7 mouse cellular contexts compared by ENCODE assay signal in the genomic region with DNA sequence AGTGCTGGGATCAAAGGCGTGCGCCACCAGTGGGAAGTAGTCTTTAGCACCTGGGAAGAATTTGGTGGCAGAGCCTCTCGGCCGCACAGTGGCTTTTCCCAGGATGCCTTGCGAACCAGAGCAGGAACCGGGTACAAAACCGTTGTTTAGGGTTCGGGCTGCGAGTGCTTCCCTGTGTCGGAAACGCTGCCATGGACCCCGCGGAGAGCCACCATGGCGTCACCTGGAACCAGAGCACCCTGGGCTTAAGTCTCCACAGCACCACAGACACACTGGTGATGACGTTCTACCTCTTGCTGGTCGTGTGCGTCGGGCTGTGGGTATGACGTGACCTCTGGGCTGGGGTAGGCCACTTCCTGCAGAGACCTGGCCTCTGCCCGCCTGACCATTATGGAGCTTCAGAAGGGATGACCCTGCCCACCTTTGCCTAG. TPM values are rescaled to one million over a fixed set of nuclear protein-coding genes. Genes with fewer than 3 reads are reported as not detected.
A peak's percentile ranks its signal among the peaks of the same experiment; 100 is the strongest.
DNase-seq lines count a peak whose midpoint lies in the region; ATAC-seq and TF ChIP-seq lines count a peak whose summit lies in the region.

A gene (plus strand): TSS at position 134 of the 431 bp plus-strand sequence.

- H3K27me3 ChIP-seq in CH12.LX (replicated peaks): no peaks in the 10 kb centered on the region
- no peaks in the 10 kb centered on the region for H3K27me3 ChIP-seq in midbrain, embryonic 14.5 days (ENCODE audit: control insufficient read depth, insufficient read depth, low read length)

- no peaks in the 10 kb centered on the region for H3K36me3 ChIP-seq in CH12.LX (replicated peaks in 1 of 2; ENCODE audit: control insufficient read depth in 1 of 2, insufficient read depth in 1 of 2, low read length in 1 of 2)
- H3K36me3 ChIP-seq in midbrain, embryonic 14.5 days (ENCODE audit: control insufficient read depth, insufficient read depth, low read length): no peaks in the 10 kb centered on the region

- DNase-seq in CH12.LX (ENCODE audit: extremely low read depth): no peak
- peak; percentile 73 for DNase-seq in ZHBTc4 (ENCODE audit: low read depth, low spot score)
- DNase-seq in induced T-regulatory cell, adult 2 months (ENCODE audit: low read depth): peak; percentile 57
- DNase-seq in midbrain, embryonic 14.5 days: no peak
- no peak for DNase-seq in retina, embryonic 14.5 days (ENCODE audit: low spot score)
- DNase-seq in spleen, postnatal 10 days (ENCODE audit: low spot score in 2 of 2): no peak
- DNase-seq in spleen, postnatal 14 days (ENCODE audit: low spot score in 2 of 2): no peak

- 28% methylated on average over 20 of the region's 20 CpGs for WGBS in midbrain, embryonic 14.5 days

- H3K4me2 ChIP-seq in CH12.LX (ENCODE audit: insufficient read depth, low read depth, poor library complexity, severe bottlenecking): peak within 1 kb of the TSS; percentile 48
- H3K4me2 ChIP-seq in midbrain, embryonic 14.5 days (ENCODE audit: low read length): peak within 1 kb of the TSS; percentile 39

- no peak for TF ChIP-seq EP300 in CH12.LX (IDR thresholded peaks at IDR 0.05; ENCODE audit: low read length)

- dilution Hi-C loops in CH12.LX (cut with MboI; ENCODE audit: extremely low pct_ligation_motif_present, extremely low pct_unique_long_range_greater_than_20kb, low sequenced_read_pairs): no loop called here

- H3K4me1 ChIP-seq in CH12.LX (ENCODE audit: control insufficient read depth in 1 of 2, insufficient read depth in 2 of 2): peaks cover 11 to 20% of the 10 kb centered on the region in 2 experiments
- peaks cover 6% of the 10 kb centered on the region; the same call in 1 of the 2 replicates for H3K4me1 ChIP-seq in midbrain, embryonic 14.5 days (ENCODE audit: control insufficient read depth, insufficient read depth, low read length)

- H3K9ac ChIP-seq in CH12.LX (ENCODE audit: insufficient read depth, low read depth): peak within 1 kb of the TSS; percentile 85
- no peak within 1 kb of the TSS; the same call in 1 of the 2 replicates for H3K9ac ChIP-seq in midbrain, embryonic 14.5 days (replicated peaks; ENCODE audit: low read length)

- TF ChIP-seq POLR2A in CH12.LX (IDR thresholded peaks at IDR 0.05; ENCODE audit: low read depth, low read length): peak; percentile 55; the same call in 1 of the 2 replicates

- H3K9me3 ChIP-seq in CH12.LX (replicated peaks; ENCODE audit: low read length): no peaks in the 10 kb centered on the region
- no peaks in the 10 kb centered on the region for H3K9me3 ChIP-seq in midbrain, embryonic 14.5 days (ENCODE audit: control insufficient read depth, low read length)

- no peaks in the 10 kb centered on the region for H3K79me2 ChIP-seq in CH12.LX (replicated peaks; ENCODE audit: control insufficient read depth, extremely low read depth, insufficient read depth, poor library complexity, severe bottlenecking)

- ATAC-seq in midbrain, embryonic 14.5 days (ENCODE audit: low FRiP score, low TSS enrichment): no peak

- peak within 1 kb of the TSS; percentile 14; the same call in 1 of the 2 replicates for H3K27ac ChIP-seq in CH12.LX (ENCODE audit: insufficient read depth, low read depth)
- H3K27ac ChIP-seq in midbrain, embryonic 14.5 days (replicated peaks; ENCODE audit: low read depth, low read length): no peak within 1 kb of the TSS

- no peak for TF ChIP-seq RAD21 in CH12.LX (IDR thresholded peaks at IDR 0.05; ENCODE audit: low read depth, low read length)

- in situ Hi-C loops in CH12.LX (cut with MboI; ENCODE audit: low pct_ligation_motif_present, low pct_unique_long_range_greater_than_20kb, low sequenced_read_pairs): loop anchor here (5.0 to 25.0 kb wide), 3 partner anchors 70 to 367 kb away; a partner anchor contains a TSS

- TF ChIP-seq CTCF in CH12.LX (conservative IDR thresholded peaks at IDR 0.05 in 1 of 2, IDR thresholded peaks at IDR 0.05 in 1 of 2; ENCODE audit: low read depth in 2 of 2, low read length in 2 of 2): no peak

- H3K4me3 ChIP-seq in CH12.LX (replicated peaks in 1 of 3; ENCODE audit: low read depth in 2 of 3, low read length in 2 of 3, poor library complexity in 1 of 3): peak within 1 kb of the TSS in 2 of 3 experiments; percentile 58 to 70
- H3K4me3 ChIP-seq in midbrain, embryonic 14.5 days (replicated peaks; ENCODE audit: low read depth, low read length): 0 out of 2 replicates have a peak within 1 kb of the TSS, but pooled peaks have one; percentile 3

TF ChIP-seq in CH12.LX, 34 proteins besides CTCF, POLR2A, EP300 and RAD21:
- TF ChIP-seq MAZ (IDR thresholded peaks at IDR 0.05; ENCODE audit: low read depth, low read length) (0 out of 2 replicates have a peak, but pooled peaks have one; percentile 16), TCF12 (IDR thresholded peaks at IDR 0.05; ENCODE audit: low read depth, low read length) (peak; percentile 39; the same call in 1 of the 2 replicates), ETS1 (conservative IDR thresholded peaks at IDR 0.05; ENCODE audit: low read depth, low read length) (no peak), POLR2AphosphoS2 (IDR thresholded peaks at IDR 0.05; ENCODE audit: low read depth, low read length) (no peak), MEF2A (IDR thresholded peaks at IDR 0.05; ENCODE audit: borderline replicate concordance, low read depth, low read length) (no peak), ELF1 (IDR thresholded peaks at IDR 0.05; ENCODE audit: low read depth, low read length) (peak; percentile 65; the same call in 1 of the 2 replicates), HCFC1 (IDR thresholded peaks at IDR 0.05; ENCODE audit: low read depth, low read length) (peak; percentile 19)
TF ChIP-seq in CH12.LX: peak in this region for 4.

RNA-seq across cellular contexts. Expression of the gene that starts here (rescaled TPM):
- 0.84 and 1.6 TPM in 2 replicates for total RNA-seq in CH12.LX (2012; rRNA removed)
- 0.40 and 0.45 TPM in 2 replicates for total RNA-seq in CH12.LX (2014; rRNA removed)
- polyA plus RNA-seq in CH12.LX (2012; ENCODE audit: insufficient read length, low read depth): 0.34 and 1.0 TPM in 2 replicates
- polyA plus RNA-seq in midbrain, embryonic 14.5 days (2014; fragmentation: Nextera tagmentation; extraction: Ambion mirVana): not detected in 2 replicates

Comparison
In these comparisons a context has a peak if more than half of its experiments do, and no peak if none do; other contexts are left out.
1. DNase-seq: peak in ZHBTc4 (single experiment) and induced T-regulatory cell, adult 2 months (single experiment); none in CH12.LX (single experiment), midbrain, embryonic 14.5 days (single experiment), retina, embryonic 14.5 days (single experiment), spleen, postnatal 10 days (0 of 2) and spleen, postnatal 14 days (0 of 2).